Mouse (Mus musculus) hematopoietic stem cell, adult 5-6 weeks (primary cell): ENCODE data around the gene Hist1h2ah. TPM values are rescaled to one million over a fixed set of nuclear protein-coding genes. Genes with fewer than 3 reads are reported as not detected.
A peak's percentile ranks its signal among the peaks of the same experiment; 100 is the strongest.

Source experiments
- ATAC-seq, 2 experiments: fragments of 125-278 bp in 1 of 2; replicated peaks in 1 of 2; 2 replicates each; pipeline ENCODE4 v1.8.0; 2016 to 2017; ENCODE audit warnings: inconsistent platforms in 2 of 2, mild to moderate bottlenecking in 2 of 2, moderate number of reproducible peaks in 2 of 2, low read depth in 1 of 2, moderate TSS enrichment in 1 of 2; ENCODE audit not compliant: low FRiP score in 2 of 2, poor library complexity in 2 of 2, severe bottlenecking in 2 of 2, insufficient read depth in 1 of 2, low TSS enrichment in 1 of 2
- total RNA-seq: library from RNA; stranded (forward); fragments of 172-1452, 232-1000 nt; gene quantifications from 2 replicates; pipeline ENCODE4 v1.2.3, GENCODE M21; 2017

Gene Hist1h2ah
- total RNA-seq, 1 experiment from 2014 or later, result 874 TPM

DNA sequence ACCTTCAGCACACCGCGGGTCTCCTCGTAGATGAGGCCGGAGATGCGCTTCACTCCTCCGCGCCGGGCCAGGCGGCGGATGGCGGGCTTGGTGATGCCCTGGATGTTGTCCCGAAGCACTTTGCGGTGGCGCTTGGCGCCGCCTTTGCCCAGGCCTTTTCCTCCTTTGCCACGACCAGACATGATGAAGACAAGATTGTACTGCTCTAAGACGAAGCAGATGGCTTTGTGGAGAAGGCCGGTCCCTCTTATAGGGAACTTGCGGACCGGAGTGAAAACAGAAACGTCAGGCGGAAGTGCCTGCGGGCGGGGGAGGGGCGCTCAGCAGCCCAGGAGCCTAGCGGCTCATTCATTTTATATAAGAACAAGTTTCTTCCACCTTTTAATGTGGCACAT lies 5.8 kb upstream of the Hist1h2ah start, which contains the start of gene Hist1h4i:
Gene Hist1h4i, minus strand, starts transcription at position 221 of the 395 bp plus-strand sequence.
- ATAC-seq, result peak; percentile 57 to 61

DNA sequence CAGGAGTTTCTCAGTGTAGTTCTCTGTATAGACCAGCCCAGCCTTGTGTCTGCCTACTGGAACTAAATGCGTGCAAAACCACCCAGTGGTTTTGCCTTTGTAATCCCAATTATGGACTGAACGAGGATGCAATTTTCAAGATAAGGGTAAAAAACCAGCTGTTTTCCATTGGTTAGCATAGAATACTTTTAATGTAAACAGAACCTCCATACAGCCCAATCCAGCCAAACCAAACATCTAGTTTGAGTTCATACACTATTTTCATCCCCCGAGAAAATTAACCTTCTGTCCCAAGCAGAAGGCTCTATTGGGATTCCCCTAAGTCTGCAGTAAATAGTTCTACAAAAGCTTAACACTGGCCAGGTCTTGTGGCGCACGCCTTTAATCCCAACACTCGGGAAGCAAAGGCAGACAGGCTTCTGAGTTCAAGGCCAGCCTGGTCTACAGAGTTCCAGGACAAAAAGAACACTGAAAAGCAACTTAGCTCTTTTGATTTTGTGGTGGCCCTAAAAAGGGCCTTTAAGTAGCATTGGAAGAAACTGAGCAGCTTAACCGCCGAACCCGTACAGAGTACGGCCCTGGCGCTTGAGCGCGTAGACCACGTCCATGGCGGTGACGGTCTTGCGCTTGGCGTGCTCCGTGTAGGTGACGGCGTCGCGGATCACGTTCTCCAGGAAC lies 5.2 kb upstream of the Hist1h2ah start:
- 0 out of 4 replicates have a peak, but pooled peaks of 1 of the 2 experiments have one; percentile 11 for ATAC-seq

DNA sequence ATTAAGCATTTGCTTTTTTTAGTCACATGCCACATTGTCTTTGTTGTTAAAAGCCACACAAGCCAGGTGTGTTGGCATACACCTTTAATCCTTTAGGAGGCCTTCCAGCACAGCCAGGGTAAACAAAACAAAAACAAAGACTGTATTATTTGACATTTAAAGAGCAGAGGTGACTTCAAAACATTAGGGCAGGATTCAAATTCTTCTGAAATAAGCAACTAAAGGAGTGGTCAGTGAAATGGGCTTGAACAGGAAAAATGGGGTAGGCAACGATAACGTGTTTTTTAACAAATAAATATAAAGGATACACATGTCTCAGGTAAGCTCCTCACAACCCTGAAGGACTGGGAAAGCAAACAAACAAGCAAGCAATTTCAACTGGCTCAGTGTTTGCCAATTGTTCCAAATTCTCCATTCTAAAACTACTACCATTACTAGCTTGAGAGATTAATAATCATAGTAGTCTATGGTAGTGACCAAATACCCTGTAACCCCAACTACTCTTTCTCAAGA lies 4.6 kb upstream of the Hist1h2ah start:
- ATAC-seq, result no peak

DNA sequence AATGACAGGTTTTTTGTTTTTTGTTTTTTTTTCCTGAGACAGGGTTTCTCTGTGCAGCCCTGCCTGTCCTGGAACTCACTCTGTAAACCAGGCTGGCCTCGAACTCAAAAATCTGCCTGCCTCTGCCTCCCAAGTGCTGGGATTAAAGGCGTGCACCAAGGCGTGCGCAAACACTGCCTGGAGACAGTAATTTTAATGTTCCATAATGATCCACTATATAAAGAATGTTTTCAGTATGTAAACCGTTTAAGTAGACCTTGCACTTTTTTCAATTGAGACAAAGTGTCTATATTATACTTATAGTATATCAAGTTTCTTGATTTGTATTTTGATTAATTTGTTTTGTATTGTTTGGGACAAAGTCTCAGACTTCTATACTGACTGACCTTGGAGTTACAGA lies 4.0 kb upstream of the Hist1h2ah start:
- no peak for ATAC-seq

DNA sequence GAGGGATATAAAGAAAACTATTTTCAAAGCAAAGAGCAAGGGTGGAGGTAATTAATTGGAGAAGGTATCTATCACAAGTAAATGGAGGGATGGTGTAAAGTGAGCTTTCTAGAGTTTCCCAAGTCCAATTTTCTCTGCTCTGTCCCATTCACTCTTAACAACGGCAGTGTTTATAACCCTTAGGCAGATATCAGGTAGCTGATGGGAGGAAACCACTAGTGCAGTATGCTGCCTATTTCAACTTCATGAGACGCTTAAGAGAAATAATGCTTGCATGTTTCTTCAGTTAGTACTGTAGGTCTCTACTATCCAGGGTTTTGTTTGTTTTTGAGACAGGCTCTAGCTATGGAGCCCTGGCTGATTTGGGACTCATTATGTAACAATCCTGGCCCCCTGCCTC lies 2.0 kb upstream of the Hist1h2ah start:
- ATAC-seq, result no peak

DNA sequence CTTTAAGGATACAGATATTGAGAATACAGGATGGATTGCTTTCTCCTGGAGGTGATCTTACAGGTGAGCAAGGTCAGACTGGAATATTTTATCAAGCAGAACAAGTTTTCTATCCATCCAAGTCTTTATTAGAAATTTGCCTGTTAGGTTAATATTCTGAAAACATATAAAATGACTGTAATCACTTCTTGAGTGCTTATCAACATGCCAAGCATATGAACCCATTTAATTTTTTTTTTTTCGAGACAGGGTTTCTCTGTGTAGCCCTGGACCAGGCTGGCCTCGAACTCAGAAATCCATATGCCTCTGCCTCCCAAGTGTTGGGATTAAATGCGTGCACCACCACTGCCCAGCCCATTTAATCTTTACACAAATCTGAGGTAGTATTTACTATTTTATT lies 1.6 kb upstream of the Hist1h2ah start:
- ATAC-seq, result no peak

DNA sequence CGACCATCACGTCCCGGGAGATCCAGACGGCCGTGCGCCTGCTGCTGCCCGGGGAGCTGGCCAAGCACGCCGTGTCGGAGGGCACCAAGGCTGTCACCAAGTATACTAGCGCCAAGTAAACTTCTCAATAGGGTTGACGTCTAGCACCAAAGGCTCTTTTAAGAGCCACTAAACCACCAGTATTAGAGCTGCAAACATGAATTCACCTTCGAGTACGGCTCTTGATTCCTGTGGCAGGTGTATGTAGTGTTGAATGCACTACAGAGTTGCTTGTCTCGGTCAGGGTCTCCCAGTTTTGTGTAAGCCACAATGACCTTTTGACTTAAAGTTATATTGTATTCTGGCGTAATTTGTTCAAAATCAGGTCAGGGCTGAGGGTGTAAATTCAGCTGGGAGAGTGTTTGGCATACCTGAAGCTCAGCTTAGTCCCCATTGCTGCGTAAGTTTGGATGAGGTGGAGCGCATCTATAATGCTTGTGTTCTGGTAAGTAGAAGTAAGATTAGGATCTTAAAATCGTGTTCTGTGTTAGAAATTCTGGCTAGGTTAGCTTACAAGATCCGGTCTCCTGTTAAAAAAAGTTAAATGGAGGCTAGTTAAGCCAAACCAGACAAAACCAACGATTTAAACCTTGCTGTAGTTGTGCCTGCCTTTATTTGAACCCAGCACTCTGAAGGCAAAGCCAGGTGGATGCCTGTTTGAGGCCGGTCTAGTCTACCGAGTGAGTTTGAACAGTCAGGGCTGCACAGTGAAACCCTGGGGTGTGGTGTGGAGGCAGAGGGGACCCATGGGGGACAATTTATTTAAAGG lies 985 bp upstream of the Hist1h2ah start:
- ATAC-seq, result peak in 1 of 2 experiments; percentile 10; a peak in 1 of 4 replicates

DNA sequence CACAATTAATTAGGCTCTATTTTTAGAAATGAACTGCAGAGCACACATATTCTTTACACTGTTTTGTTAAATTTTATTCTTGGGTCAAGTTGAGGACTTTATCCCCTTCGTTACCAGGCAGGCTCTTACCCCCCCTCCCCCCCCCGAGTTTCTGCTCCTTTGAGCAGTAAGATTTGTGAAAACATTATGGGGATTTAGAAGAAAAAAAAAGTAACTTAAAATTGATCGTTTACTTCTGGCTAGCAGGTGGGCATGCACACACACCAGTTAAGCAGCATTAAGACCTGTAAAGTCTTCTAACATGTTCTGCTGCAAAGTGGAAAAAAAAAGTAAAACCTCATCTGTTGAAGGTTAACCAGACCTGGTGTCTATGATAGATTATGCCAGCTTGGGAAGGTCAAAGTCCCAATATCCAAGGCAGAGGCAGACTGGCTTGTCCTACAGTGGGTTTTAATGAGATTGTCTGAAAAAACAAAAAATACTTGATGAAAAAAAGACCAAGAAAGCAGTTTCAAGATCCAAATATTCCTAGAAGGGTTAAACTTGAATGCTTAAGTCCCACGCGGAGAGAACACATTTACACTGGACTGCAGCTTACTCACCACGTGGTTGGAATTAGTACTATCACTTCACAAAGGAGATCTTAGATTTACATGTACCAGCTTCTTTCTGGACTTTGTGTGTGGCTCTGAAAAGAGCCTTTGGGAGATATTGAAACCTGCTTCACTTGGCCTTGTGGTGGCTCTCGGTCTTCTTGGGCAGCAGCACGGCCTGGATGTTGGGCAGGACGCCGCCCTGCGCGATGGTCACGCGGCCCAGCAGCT lies 713 bp downstream of the Hist1h2ah start:
- ATAC-seq, result no peak

DNA sequence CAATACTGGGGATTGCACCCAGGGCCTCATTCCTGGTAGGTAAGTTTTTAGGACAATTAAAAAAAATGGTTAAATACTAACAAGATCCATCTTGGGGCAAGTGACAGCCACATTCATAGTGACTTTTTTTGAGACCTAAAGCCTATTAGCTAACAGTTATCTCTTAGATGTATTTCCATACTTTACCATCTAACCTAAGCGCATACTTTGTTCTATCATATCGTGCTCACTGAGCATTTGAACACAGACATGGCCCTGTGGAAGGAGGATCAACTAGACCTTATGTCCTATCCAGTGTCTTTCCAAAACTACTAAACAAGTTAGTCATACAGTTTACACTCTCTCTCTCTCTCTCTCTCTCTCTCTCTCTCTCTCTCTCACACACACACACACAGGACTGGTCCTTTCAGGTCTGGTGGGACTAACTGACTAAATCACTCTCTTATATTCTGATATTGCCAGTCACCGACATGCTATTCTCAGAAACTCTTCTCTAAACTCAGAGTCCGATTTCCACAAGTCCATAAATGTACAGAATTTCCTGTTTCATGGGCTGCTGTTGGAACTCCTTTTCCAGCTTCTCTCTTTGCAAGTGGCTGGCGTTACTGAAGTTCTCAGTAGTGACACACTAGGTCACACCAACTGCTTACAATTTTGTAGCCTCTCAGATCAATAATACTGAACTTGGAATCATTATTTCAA lies 1.5 kb downstream of the Hist1h2ah start:
- no peak for ATAC-seq

DNA sequence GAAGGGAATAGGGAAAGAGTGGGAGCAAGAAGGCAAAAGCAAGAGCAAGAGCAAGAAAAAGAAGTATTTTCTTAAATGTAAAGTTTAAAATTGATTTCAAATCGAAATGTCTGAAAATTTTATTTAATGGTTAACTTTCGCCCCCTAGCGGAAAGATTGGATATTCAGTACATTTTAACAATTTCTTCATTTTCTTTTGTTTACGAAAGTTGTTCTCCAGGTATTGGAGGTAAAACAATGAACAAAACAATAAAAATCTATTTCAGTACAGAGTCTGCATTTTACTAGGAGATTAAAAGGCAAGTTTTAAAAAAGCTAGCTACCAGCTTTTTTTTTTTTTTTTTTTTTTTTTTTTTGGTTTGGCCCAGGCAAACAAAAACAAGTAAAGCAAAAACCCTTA lies 4.9 kb downstream of the Hist1h2ah start:
- no peak for ATAC-seq

DNA sequence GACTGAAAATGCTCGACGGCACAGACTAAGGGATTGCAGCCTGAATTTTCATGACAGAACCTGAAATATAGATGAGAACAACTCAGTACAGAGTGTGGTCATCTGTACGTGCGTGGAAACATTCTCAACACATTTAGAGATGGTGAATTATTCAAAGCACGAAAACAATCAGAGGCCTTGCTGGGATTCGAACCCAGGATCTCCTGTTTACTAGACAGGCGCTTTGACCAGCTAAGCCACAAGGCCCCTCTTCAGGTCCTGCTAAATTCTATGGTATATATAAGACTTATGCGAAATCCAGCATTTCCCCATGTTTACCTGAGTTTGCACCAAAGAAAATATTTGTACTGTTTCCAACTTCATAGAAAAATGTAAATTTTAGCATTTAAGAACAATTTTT lies 5.4 kb downstream of the Hist1h2ah start:
- ATAC-seq, result no peak

DNA sequence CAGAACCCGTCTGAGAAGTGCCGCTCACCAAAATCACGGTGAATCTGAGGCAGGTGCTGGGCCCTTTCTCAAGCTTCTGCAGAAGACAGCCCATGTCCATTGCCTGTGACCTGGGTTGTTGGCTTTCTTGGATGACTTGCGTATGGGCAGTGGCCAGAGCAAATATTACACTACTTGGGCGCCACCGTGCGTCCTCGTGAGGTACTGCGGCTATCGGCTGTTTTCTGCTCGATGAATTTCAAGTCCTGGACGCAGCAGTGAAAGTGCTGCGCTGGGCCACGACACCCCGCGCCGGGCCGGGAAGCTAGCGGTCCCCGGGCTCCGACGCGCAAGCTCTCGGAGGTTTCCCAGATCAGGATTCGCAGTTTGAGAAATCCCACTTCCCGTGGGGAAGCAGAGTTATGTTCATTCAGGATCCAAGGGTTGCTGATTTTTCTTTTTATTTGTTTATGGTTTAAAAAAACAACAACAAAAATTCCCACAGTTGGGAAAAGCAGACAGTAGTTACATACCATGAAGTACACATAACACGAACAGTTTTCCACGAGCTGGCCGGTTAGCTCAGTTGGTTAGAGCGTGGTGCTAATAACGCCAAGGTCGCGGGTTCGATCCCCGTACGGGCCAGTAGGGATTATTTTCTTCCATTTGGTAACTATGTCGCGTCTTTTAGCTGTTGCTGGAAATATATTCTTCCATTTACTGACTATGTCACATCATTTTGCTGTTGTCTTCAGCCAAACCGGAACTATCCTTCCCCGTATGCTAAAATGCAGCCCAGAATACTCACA lies 6.5 kb downstream of the Hist1h2ah start:
- peak; percentile 86 to 93 for ATAC-seq

DNA sequence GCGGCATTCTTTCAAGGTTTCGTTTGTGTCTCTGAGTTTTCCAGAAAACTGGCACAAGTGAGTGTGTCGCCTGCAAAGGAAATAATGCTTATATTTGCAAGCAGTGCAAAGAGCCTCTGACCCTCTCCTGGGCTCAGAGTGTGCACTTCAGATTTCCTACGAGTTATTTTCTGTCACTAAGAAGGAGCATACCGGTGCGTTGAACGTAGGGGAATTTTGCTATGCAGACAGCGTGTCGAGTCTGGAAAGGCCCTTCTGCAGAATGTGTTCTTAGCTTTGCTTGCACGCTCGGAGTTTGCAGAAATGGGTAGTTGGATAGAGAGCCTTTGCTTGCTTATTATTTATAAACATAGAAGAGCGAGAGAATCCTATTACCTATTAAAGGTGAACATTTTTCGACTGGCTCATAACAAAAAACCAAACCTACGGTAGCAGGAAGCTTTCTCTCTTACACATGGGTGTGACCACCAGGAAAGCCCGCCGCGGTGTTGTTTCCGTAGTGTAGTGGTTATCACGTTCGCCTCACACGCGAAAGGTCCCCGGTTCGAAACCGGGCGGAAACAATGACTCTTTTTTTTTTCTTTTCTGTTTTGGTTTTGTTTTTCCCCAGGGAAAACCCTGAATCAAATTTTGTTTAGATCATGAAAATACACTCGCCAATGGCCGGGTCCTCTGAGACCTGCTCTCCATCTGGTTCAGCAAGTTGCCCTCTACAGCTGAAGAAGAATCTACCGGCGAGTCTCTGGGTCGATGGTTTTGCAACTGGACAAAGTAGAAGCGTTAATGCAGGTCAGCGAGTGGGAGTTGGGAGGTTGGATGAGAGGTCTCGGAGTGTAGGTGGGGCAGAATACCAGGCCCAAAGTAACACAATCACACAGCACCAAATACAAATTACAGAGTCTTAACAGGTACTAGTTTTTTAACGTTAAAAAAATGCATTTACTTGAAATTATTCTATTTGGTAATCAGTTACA lies 9.0 kb downstream of the Hist1h2ah start:
- ATAC-seq, result no peak

DNA sequence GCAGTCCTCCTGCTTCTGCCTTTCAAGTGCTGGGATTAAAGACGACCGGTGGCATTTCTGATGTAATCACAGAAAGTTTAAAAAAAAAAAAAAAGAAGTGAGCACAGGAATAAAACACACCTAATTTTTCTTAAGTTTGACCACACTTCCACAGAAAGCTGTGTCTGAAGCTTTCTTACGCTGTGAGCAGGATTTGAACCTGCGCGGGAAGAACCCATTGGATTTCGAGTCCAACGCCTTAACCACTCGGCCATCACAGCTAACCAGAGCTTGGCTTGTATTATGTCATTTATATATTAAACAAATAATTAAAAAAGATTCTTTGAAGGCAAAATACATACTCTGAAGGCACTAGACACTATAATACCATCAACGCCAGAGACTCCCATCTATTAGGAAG lies 13.1 kb downstream of the Hist1h2ah start:
- peak; percentile 25 to 65 for ATAC-seq

DNA sequence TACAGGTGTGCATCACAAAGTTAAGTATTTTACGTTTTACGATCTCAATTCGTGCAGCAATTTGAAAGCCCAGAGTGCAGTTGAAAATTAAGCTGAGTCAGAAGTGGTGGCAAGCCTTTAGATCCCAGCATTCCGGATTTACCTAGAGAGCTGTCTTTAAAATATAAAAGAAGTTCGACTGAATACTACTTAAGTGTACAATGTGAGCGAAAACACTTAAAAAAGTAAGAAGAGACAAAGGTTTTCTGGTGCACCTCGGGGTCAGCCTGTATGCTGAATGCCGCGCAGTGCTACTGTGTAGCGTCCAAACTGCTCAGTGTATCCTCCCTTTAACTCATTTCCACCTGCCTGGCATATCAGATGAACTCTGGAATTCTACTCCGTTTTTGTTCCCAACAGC lies 13.8 kb downstream of the Hist1h2ah start:
- no peak for ATAC-seq
